Mouse (Mus musculus) CH12.LX (cell line): ENCODE measurements around the gene Slc9a3r2.

Source experiments
- CHD2 ChIP-seq: IDR thresholded peaks from 2 replicates; pipeline ENCODE4 v1.6.1; 2011; ENCODE audit warnings: low read length, improper control_type of control experiment
- CTCF ChIP-seq, 2 experiments: IDR thresholded peaks in 1 of 2; conservative IDR thresholded peaks in 1 of 2; 2 replicates each; pipeline ENCODE4 v1.5.1; 2011 to 2012; ENCODE audit warnings: low read depth in 2 of 2, low read length in 2 of 2, improper control_type of control experiment in 1 of 2, inconsistent platforms in 1 of 2, mild to moderate bottlenecking in 1 of 2, moderate library complexity in 1 of 2
- EP300 ChIP-seq: IDR thresholded peaks from 2 replicates; pipeline ENCODE4 v1.6.1; 2011; ENCODE audit warnings: low read length, improper control_type of control experiment
- HCFC1 ChIP-seq: IDR thresholded peaks from 2 replicates; pipeline ENCODE4 v1.6.1; 2012; ENCODE audit warnings: low read depth, mild to moderate bottlenecking, inconsistent platforms, low read length, improper control_type of control experiment
- MAX ChIP-seq: IDR thresholded peaks from 2 replicates; pipeline ENCODE4 v1.6.1; 2011; ENCODE audit warnings: low read length, improper control_type of control experiment
- NRF1 ChIP-seq: IDR thresholded peaks from 2 replicates; pipeline ENCODE4 v1.6.1; 2014; ENCODE audit warnings: low read depth, mild to moderate bottlenecking, inconsistent platforms, low read length, improper control_type of control experiment, moderate library complexity
- POLR2A ChIP-seq: IDR thresholded peaks from 2 replicates; pipeline ENCODE4 v1.6.1; 2011; ENCODE audit warnings: low read depth, mild to moderate bottlenecking, improper control_type of control experiment, low read length
- RAD21 ChIP-seq: IDR thresholded peaks from 2 replicates; pipeline ENCODE4 v1.6.1; 2011; ENCODE audit warnings: low read depth, mild to moderate bottlenecking, low read length, improper control_type of control experiment, moderate library complexity
- UBTF ChIP-seq: IDR thresholded peaks from 2 replicates; pipeline ENCODE4 v1.6.1; 2012; ENCODE audit warnings: low read depth, mild to moderate bottlenecking, inconsistent platforms, low read length, improper control_type of control experiment, moderate library complexity

DNA sequence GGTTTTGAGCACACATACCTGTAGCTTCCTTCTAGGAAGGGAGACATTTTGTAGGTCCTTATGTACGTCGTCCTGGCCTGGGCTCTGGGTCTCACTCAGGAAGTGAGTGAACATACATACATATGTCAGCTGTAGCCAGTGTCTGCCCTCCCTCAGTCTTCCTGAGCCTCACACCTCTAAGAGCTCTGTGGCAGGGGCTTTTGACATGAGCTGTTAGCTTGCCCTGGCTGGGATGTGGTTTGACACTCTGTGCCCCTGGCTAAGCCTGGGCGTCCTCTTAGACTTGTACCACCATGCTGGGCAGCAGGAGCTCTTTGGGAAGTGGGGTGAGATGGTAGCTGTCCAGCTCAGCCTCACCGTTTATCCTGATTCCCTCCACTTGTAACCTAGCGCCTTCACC lies 21.2 kb upstream of the Slc9a3r2 start:
- TF ChIP-seq POLR2A (no peak), CTCF (conservative IDR thresholded peaks at IDR 0.05 in 1 of 2, IDR thresholded peaks at IDR 0.05 in 1 of 2; ENCODE audit: low read depth in 2 of 2, low read length in 2 of 2) (no peak), HCFC1 (no peak), NRF1 (no peak), UBTF (no peak), EP300 (no peak), CHD2 (no peak), MAX (no peak), RAD21 (no peak)
